Mouse (Mus musculus) CH12.LX (cell line): Measurements from ENCODE around the gene Fam173a.

Experiments
- CTCF ChIP-seq, 2 experiments: IDR thresholded peaks in 1 of 2; conservative IDR thresholded peaks in 1 of 2; 2 replicates each; pipeline ENCODE4 v1.5.1; 2011 to 2012; ENCODE audit warnings: low read depth in 2 of 2, low read length in 2 of 2, improper control_type of control experiment in 1 of 2, inconsistent platforms in 1 of 2, mild to moderate bottlenecking in 1 of 2, moderate library complexity in 1 of 2
- EP300 ChIP-seq: IDR thresholded peaks from 2 replicates; pipeline ENCODE4 v1.6.1; 2011; ENCODE audit warnings: low read length, improper control_type of control experiment
- HCFC1 ChIP-seq: IDR thresholded peaks from 2 replicates; pipeline ENCODE4 v1.6.1; 2012; ENCODE audit warnings: low read depth, mild to moderate bottlenecking, inconsistent platforms, low read length, improper control_type of control experiment
- MAFK ChIP-seq: IDR thresholded peaks from 2 replicates; pipeline ENCODE4 v1.6.1; 2011; ENCODE audit warnings: low read length, improper control_type of control experiment; ENCODE audit not compliant: insufficient replicate concordance
- MYC ChIP-seq: IDR thresholded peaks from 2 replicates; pipeline ENCODE4 v1.6.1; 2011; ENCODE audit warnings: low read depth, mild to moderate bottlenecking, improper control_type of control experiment, low read length
- POLR2A ChIP-seq: IDR thresholded peaks from 2 replicates; pipeline ENCODE4 v1.6.1; 2011; ENCODE audit warnings: low read depth, mild to moderate bottlenecking, improper control_type of control experiment, low read length
- SIN3A ChIP-seq: IDR thresholded peaks from 2 replicates; pipeline ENCODE4 v1.6.1; 2012; ENCODE audit warnings: low read length, improper control_type of control experiment, inconsistent platforms
- TCF12 ChIP-seq: IDR thresholded peaks from 2 replicates; pipeline ENCODE4 v1.6.1; 2014; ENCODE audit warnings: low read depth, mild to moderate bottlenecking, inconsistent platforms, low read length, improper control_type of control experiment
- USF1 ChIP-seq: IDR thresholded peaks from 2 replicates; pipeline ENCODE4 v1.6.1; 2014; ENCODE audit warnings: low read depth, mild to moderate bottlenecking, inconsistent platforms, low read length, improper control_type of control experiment

GRCm38 (mm10) chr17:25833961-25834594 lies 41.4 kb upstream of the Fam173a start:
- TF ChIP-seq CTCF (conservative IDR thresholded peaks at IDR 0.05 in 1 of 2, IDR thresholded peaks at IDR 0.05 in 1 of 2; ENCODE audit: low read depth in 2 of 2, low read length in 2 of 2) (no peak), TCF12 (no peak), USF1 (no peak), EP300 (no peak), SIN3A (no peak), MYC (no peak), POLR2A (no peak), HCFC1 (no peak), MAFK (no peak)
